Mouse (Mus musculus) layer of hippocampus, postnatal 14 days (tissue): ENCODE measurements around the gene Ap4s1. TPM values are rescaled to one million over a fixed set of nuclear protein-coding genes. Genes with fewer than 3 reads are reported as not detected.
"Not testable (repeated sequence)": the region's sequence is repeated elsewhere in the genome, so short reads cannot be mapped to it uniquely, and the experiment has no call there.

Experiments
- DNase-seq, 2 experiments: peaks; one replicate each; pipeline ENCODE4 v3.0.0; 2021 to 2022; ENCODE audit warnings: low spot score in 2 of 2, mixed read lengths in 1 of 2
- long read RNA-seq, 2 experiments: library from polyadenylated mRNA; stranded (forward); transcript quantifications; one replicate each; pipeline ENCODE4 v2.0.0; 2021
- total RNA-seq, 2 experiments: library from RNA; stranded (reverse); gene quantifications; 2 replicates each; pipeline ENCODE4 v1.2.3; 2021

Gene Ap4s1
- 10 to 100 TPM; 45.4 to 47.2 TPM for total RNA-seq
- long read RNA-seq, experiment 1, partial matches to known transcripts: 0 of 4 reads
- long read RNA-seq, experiment 1, other reads (novel, unspliced or antisense): 4 of 4 reads
- long read RNA-seq, experiment 2, partial matches to known transcripts: 0 of 4 reads
- long read RNA-seq, experiment 2, other reads (novel, unspliced or antisense): 4 of 4 reads

DNA sequence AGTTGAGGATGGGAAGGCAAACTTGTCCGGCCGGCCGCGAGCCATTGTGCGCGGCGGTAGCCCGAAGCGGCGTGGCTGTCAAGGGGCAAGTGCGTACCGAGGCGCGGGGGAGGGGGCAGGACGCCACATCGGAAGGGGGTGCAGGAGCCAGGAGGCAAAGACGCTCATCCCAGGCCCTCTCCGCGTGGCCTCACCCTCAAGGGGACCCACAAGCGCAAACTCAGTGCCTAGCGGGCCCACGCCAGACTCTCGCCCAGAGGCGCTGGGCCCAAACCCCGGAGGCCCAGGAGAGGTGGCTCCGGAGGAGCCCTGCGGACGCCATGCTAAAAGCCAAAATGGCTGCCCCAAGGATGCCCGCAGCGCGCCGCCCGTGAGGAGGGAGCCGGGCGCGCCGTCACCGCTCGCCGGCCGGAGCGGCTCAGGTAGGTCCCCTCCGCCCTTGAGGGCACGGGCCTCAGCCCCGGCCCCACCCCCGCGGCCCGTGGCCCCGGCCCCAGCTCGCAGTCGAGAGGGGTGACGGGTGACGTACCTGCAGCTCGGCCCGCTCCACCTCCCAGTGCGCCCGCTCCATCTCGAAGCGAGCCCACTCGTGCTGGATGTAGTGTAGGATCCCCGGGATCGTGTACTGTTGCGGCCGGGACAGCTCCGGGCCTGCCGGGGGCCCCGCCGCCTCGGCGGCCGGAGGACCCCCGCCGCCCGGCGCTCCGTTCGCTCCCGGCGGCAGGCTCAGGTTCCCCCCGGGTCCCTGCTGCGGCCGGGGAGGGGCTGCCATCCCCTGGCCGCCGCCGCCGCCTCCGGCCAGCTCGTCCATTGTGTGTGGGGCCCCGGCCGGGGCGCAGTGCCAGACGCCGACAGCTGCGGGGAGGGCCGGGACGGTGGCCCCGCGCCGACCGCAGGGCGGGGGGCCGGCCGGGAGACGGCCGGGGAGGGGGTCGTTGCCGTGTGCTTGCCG is at the start of gene Ap4s1:
Gene Ap4s1 (plus strand): TSS at position 141 of the 952 bp plus-strand sequence.
- peak; percentile 63 to 80 for DNase-seq

DNA sequence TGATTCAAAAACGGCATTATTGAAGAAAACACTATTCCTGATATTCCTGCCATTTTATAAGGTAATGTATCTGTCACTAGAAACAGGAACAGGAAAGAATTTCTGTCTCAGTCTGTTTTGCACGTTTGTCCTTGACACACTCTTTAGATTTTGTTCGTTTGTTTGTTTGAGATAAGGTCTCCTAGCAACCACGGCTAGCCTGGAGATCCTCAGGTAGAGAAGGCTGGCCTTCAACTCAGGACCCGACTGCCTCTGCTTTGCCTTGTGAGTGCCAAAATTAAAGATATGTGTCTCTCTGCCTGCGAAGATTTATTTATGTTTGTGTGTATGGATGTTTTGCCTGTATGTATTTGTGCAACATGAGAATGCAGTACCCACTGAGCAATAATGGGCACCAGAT is 49.0 kb upstream of the Ap4s1 start:
- DNase-seq: no peak

- not testable (repeated sequence) for DNase-seq
Measured at GRCm38 (mm10) chr12:51649401-51649800, 41.4 kb upstream of the Ap4s1 start.

GRCm38 (mm10) chr12:51655944-51656465 is 34.8 kb upstream of the Ap4s1 start:
- no peak for DNase-seq

- no peak for DNase-seq
Measured at GRCm38 (mm10) chr12:51663011-51663410, 27.8 kb upstream of the Ap4s1 start.

GRCm38 (mm10) chr12:51663908-51664307 is 26.9 kb upstream of the Ap4s1 start:
- no peak for DNase-seq

DNA sequence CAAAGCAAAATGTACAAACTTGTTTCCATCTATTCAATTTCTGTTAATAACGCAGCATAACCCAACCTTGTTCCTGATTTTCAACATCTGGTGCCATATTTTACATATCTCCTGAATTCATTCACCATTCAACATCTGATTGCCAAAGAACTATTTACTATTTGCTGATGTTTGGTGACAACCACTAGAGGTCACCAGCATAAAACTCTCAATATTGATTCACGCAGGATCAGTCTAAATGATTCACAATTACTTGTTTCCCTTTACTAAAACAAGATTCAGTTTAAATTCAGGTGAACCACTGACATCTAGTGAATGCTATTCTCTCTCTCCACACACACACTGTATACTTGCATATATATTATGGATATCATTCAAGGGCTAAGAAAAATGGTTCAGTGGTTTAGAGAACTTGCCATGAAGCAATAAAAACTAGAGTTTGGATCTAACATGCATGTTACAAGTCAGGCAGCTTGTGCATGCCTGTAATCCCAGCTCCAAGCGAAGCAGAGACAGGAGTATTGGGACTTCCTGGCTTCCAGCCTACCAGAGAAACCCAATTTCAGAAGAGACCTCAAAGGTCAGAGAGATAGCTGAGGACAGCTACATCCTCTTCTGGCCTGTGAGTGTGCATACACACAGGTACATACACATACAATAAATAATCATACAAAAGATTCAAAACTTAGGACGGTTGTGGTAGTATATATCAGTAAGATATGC is 24.0 kb upstream of the Ap4s1 start:
- no peak for DNase-seq

GRCm38 (mm10) chr12:51671231-51671891 is 19.5 kb upstream of the Ap4s1 start:
- no peak for DNase-seq

GRCm38 (mm10) chr12:51673270-51673669 is 17.6 kb upstream of the Ap4s1 start:
- DNase-seq: no peak

DNA sequence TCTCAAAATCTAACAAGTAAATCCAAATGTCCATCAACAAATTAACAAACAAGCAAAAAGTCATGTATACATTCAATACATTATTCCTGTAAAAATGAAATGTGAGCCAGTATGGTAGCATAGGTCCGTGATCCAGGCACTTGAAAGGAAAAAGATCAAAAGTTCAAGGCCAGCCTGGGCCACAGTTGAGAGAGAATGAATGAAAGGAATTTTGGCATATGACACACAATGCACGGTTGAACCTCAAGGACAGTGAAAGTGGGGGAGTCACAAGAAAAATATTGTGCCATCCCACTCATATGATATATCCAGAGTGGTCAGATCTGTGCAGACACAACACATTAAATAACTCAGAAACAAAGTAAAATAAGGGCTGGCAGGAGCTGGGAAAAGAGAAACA is 14.4 kb upstream of the Ap4s1 start:
- no peak for DNase-seq

- no peak for DNase-seq
Measured at GRCm38 (mm10) chr12:51678844-51679243, 12.0 kb upstream of the Ap4s1 start.

DNA sequence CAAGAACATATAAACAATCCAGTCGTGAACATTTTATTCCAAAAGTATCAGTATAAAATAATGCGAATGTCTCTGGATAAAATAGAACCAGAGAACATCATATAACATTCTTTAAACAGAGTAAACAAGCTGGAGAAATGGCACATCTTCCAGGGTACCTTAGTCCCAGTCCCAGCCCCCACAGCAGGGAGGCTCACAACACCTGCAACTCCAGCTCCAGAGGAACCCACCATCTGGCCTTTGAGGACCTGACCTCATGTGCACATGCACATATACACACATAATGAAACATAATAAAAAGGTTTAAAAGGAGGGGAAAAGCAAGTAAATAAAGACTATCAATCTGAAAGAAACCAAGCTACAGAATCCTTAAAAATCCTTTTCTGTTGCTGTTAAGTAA is 2.3 kb upstream of the Ap4s1 start:
- no peak for DNase-seq

DNA sequence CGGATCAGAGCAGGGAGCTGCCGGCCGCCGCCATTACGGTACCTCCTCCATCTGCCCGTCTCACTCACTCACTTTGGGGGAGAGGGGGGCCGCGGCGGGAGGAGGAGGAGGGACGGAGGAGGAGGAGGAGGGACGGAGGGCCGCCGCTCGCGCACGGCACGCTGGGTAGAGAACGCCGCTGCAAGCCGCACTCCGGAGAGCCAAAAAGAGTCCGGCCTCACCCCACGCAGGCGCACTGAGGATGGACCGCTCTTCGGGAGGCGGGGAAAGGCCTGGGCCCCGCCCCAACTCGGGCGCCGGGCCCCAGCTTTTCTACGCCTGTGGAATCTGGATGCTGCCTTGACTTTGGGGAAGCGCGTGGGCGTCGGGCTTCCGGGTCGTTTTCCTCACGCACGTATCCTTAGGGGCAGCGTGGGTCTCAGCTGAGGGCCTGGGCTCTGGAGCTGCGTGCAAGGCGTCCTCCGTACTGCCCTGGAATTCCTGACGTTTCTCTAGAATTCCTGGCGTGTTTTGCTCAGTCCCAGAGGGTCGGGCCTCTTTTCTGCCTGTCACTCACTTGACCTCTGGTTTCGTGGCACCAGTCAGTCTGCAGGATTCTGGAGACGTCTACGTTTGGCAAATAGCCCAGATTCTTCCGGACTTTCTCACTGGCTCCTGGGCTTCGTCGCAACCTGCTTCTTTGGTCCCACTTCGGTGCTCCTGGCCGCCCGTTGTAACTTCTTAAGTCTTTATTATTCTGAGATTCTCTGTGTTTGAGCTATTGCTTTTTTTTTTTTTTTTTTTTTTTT is 1.2 kb downstream of the Ap4s1 start, which contains the start of gene Strn3:
Gene Strn3 (minus strand): TSS at position 53 of the 788 bp plus-strand sequence.
- peak; percentile 93 to 97 for DNase-seq

- DNase-seq: not testable (repeated sequence)
Measured at GRCm38 (mm10) chr12:51692870-51693269, 2.0 kb downstream of the Ap4s1 start.

- no peak for DNase-seq
Measured at GRCm38 (mm10) chr12:51693419-51693818, 2.6 kb downstream of the Ap4s1 start.

- no peak for DNase-seq
Measured at GRCm38 (mm10) chr12:51694096-51694495, 3.3 kb downstream of the Ap4s1 start.

DNA sequence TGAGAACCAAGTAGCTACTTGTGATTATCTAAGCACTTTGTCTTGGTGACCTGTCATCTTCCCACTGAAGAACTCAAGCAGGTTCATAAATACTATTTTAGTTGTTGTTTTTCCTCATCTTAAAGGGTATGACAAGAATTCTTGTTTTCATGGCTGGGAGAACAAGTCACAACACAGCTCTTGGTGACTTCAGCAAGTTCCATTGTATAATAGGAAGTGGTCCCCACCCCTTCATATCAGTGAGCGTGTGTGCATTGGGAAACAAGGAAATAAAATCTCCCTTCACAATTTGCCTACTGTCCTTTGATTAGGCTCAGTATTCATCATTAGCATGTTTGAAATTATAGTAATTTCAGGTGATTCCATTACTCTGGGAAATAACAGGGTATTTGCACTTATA is 4.1 kb downstream of the Ap4s1 start:
- no peak for DNase-seq

DNA sequence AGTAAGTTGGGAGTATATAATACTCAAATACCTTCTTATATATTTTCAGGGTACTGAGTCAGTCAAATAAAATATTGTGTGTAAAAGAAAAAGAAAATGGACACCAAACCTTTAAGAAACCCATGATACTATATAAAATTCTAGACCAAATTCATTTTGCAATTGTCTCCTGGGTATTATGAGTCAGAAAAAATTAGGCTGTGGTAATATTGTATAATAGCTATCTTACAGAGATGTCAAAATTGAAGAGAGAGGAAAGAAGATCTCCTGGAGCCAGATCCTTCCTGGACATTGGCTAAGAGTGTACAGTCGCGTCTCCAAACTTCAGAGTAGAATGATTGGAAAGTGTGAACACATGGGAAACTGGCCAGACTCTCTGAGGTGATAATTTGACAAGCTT is 5.3 kb downstream of the Ap4s1 start:
- no peak for DNase-seq

DNA sequence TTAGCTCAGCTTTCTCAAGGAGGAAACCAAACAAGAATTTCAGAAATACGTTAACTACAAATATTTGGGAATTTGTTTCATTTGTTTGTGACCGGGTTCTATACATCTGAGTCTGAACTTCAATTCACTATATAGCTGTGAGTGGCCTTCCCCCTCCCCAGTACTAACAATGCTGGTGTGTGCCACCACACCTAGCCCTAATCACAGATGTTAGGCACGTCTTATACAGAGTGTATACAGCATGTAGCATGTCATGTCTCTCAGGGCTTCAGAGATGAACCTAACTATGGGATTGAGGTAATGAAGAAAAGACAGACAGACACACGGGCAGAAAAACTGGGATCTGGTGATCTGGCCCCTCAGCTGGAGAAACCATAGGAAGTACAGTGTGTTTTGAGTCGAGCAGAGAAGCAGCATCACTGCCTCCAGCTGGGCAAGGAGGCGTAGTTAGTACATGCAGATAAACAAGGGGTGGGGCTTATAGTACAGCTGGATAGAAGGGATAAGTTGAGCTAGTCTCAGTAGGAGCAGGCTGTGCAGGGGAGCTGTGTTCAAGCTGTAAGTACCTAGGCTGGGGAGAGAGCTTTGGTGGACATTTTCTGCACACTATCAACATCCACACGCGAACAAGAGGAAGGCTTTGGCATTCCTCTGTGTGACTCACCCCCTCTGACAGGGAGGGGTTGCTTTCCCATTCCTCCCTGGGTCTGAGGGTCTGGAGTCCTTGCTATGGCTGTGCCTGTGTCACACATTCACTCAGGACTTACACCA is 9.0 kb downstream of the Ap4s1 start:
- DNase-seq: no peak
